Mouse (Mus musculus): ENCODE measurements around the gene Rer1. TPM values are rescaled to one million over a fixed set of nuclear protein-coding genes. Genes with fewer than 3 reads are reported as not detected.

Gene Rer1
- total RNA-seq, 2 experiments from 2014 or later: 46.1 to 50.3 TPM

GRCm38 (mm10) chr4:155042606-155043288 is 43.4 kb downstream of the Rer1 start:
- intact Hi-C loops (cut with DNase I): no loop called here
- DNase-seq: no peak

DNA sequence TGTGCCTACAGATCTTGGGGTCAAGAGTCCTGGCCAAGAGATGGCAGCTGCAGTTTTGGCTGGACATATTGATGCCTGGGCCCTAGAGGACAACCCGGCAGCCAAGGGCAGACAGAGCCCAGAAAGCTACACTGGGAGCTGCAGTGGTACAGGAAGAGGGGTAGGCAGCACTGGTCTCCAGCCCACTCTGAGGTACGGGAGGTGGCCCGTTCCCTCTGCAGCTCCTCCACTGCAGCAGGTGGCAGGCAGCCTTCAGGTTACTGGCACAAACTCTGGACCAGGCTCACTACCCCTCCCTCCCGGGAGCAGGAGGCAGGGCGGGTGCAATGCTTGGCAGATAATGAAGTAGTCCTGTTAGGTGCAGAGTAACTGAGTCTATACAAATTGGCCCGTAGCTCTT is 45.5 kb downstream of the Rer1 start:
- intact Hi-C loops (cut with DNase I): no loop called here
- DNase-seq: no peak

- DNase-seq: no peak
- intact Hi-C loops (cut with DNase I): no loop called here
These were observed 46.0 kb downstream of the Rer1 start for GRCm38 (mm10) chr4:155040197-155040596.

DNA sequence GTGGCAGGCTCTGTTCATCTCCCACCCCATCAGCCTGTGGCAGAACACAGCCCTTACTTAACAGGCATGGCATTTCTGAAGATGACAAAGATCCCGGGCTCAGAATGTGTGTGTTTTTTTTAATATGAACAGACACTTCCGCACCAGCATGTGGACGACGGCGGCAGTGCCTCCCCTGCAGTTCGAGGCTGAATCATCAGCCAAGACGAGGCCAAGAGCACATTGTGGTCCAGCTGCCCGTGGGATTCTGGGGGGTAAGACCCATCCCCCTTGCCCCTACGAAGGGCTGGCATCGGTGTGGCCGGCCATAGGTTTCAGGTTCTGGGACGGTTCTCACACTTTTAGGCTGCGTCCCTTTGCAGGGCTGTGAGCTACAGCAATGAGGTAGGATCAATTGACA is 51.4 kb downstream of the Rer1 start:
- no peak for DNase-seq
- intact Hi-C loops (cut with DNase I): no loop called here

DNA sequence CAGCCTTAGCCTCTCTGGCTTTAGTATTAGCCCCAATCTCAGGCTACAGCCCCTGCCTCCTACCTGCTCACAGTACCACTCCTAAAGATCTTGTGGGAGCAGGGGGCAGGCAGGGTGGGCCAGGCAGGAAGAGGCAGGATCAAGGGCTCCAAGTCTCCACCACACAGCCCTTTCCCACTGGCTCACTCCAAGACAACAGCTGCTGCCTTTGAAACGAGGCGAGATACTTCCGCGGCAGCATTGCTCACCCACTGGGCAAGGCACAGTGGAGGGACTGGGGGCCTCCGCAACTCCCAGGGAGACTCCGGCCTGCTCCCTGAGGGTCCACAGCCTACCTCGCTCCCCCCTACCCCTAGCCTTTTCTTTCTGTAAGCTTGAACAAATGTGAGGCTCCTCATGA is 52.0 kb downstream of the Rer1 start:
- intact Hi-C loops (cut with DNase I): no loop called here

DNA sequence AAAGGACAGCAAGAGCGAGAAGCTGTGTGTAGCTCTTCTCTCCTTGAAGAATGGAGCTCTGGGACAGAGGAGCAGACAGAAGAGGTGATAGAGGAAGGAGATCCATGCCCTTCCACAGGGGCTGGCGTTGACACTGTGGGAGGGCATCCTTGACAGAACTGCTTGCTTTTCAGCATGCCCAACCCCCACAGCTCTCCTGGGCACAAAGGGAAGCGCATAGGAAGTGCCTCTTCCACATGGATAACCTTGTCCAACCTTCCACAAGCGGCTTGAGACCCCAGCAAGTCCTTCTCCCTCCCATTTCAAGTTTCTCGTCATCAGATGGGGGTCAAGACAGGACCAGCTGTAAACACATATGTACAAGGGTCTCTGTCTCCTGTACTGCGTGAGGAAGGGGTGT is 53.1 kb downstream of the Rer1 start:
- no peak for DNase-seq
- intact Hi-C loops (cut with DNase I): no loop called here

More for the DNA sequence above, 52.0 kb downstream of the Rer1 start:
- no peak for DNase-seq

GRCm38 (mm10) chr4:155024170-155025010 is 61.8 kb downstream of the Rer1 start:
- intact Hi-C loops (cut with DNase I): no loop called here

More at GRCm38 (mm10) chr4:155024170-155025010, 61.8 kb downstream of the Rer1 start:
- no peak for DNase-seq

Other genes starting within 250 kb of the Rer1 start
- gene Ttc34, start 248.9 kb downstream of the Rer1 start, total RNA-seq (2021): not detected
- under 1 TPM in 1 of 2 experiments, not detected in 1; 0.20 TPM for gene Mmel1, start 216.8 kb downstream of the Rer1 start, total RNA-seq (2021)
- gene Fam213b, start 187.2 kb downstream of the Rer1 start, total RNA-seq (2021): 100 to 1,000 TPM in 1 of 2 experiments, 10 to 100 TPM in 1; 89.1 to 111 TPM
- gene Tnfrsf14, start 157.8 kb downstream of the Rer1 start, total RNA-seq (2021): 1 to 10 TPM; 1.4 to 1.6 TPM
- gene Hes5, start 125.5 kb downstream of the Rer1 start, total RNA-seq (2021): not detected
- gene Pank4, start 122.3 kb downstream of the Rer1 start, total RNA-seq (2021): 10 to 100 TPM; 30.5 to 33.2 TPM
- gene Plch2, start 29.6 kb downstream of the Rer1 start, total RNA-seq (2021): under 1 TPM; 0.26 to 0.47 TPM
- gene Pex10, start 19.4 kb downstream of the Rer1 start, total RNA-seq (2021): 10 to 100 TPM; 11.9 to 13.2 TPM
- gene Morn1, start 195 bp upstream of the Rer1 start, total RNA-seq (2021): 1 to 10 TPM; 1.5 to 1.8 TPM
- gene Ski, start 136.2 kb upstream of the Rer1 start, total RNA-seq (2021): 10 to 100 TPM; 28.7 to 30.2 TPM
- 1 to 10 TPM; 3.1 to 4.7 TPM for gene Faap20, start 163.4 kb upstream of the Rer1 start, total RNA-seq (2021)